ENCODE assay signal across 12 mouse cellular contexts in genomic region chr9:94701193-94701869, GRCm38 (mm10). TPM values are rescaled to one million over a fixed set of nuclear protein-coding genes. Genes with fewer than 3 reads are reported as not detected.
A peak's percentile ranks its signal among the peaks of the same experiment; 100 is the strongest.
DNase-seq lines count a peak whose midpoint lies in the region; ATAC-seq lines count a peak whose summit lies in the region.
"Had no signal": no experiment of that assay in that cellular context is flagged by ENCODE, and none has a peak within 500 bp of the region (broad histone marks: within the 10 kb centered on the region; RNA-seq: fewer than 3 reads in every experiment).

No protein-coding gene starts in this region.

- H3K4me1 ChIP-seq in forebrain, embryonic 11.5 days (replicated peaks; ENCODE audit: control insufficient read depth, insufficient read depth, low read length): no peaks in the 10 kb centered on the region
- 0 out of 2 replicates have a peak, but pooled peaks cover 2% of the 10 kb centered on the region for H3K4me1 ChIP-seq in forebrain, embryonic 16.5 days (replicated peaks; ENCODE audit: control insufficient read depth, insufficient read depth, low read length)
- 0 out of 2 replicates have a peak, but pooled peaks cover 9% of the 10 kb centered on the region for H3K4me1 ChIP-seq in limb, embryonic 13.5 days
- H3K4me1 ChIP-seq in limb, embryonic 10.5 days: 0 out of 2 replicates have a peak, but pooled peaks cover 5% of the 10 kb centered on the region
- H3K4me1 ChIP-seq in forebrain, embryonic 13.5 days: 0 out of 2 replicates have a peak, but pooled peaks cover 6% of the 10 kb centered on the region
- 0 out of 2 replicates have a peak, but pooled peaks cover 9% of the 10 kb centered on the region for H3K4me1 ChIP-seq in neural tube, embryonic 13.5 days (replicated peaks)
- H3K4me1 ChIP-seq: stomach, embryonic 15.5 days had no signal

- no peaks in the 10 kb centered on the region for H3K36me3 ChIP-seq in forebrain, embryonic 11.5 days (ENCODE audit: control insufficient read depth, insufficient read depth, low read length)
- H3K36me3 ChIP-seq in forebrain, embryonic 16.5 days (ENCODE audit: control insufficient read depth, insufficient read depth): no peaks in the 10 kb centered on the region
- H3K36me3 ChIP-seq in limb, embryonic 13.5 days: no peaks in the 10 kb centered on the region
- no peaks in the 10 kb centered on the region for H3K36me3 ChIP-seq in limb, embryonic 10.5 days
- no peaks in the 10 kb centered on the region for H3K36me3 ChIP-seq in forebrain, embryonic 13.5 days (ENCODE audit: poor library complexity, severe bottlenecking)
- no peaks in the 10 kb centered on the region for H3K36me3 ChIP-seq in neural tube, embryonic 13.5 days
- H3K36me3 ChIP-seq: liver, embryonic 15.5 days; stomach, embryonic 15.5 days had no signal

- no peak for ATAC-seq in forebrain, embryonic 11.5 days (replicated peaks; ENCODE audit: low FRiP score)
- no peak for ATAC-seq in forebrain, embryonic 16.5 days
- ATAC-seq in limb, embryonic 13.5 days (ENCODE audit: low FRiP score, low read depth): 0 out of 2 replicates have a peak, but pooled peaks have one; percentile 25
- no peak for ATAC-seq in forebrain, embryonic 13.5 days
- peak; percentile 44 for ATAC-seq in neural tube, embryonic 13.5 days (ENCODE audit: low read depth)

- DNase-seq in forebrain, embryonic 11.5 days (ENCODE audit: low spot score): no peak
- DNase-seq in limb, embryonic 10.5 days (ENCODE audit: low spot score): no peak
- DNase-seq in layer of hippocampus, adult 18-20 months (ENCODE audit: low spot score in 2 of 2): no peak
- DNase-seq in spleen, adult 12 weeks (ENCODE audit: low spot score): no peak

- H3K27ac ChIP-seq in forebrain, embryonic 11.5 days (ENCODE audit: low read depth, low read length): no peak overlapping the region
- no peak overlapping the region for H3K27ac ChIP-seq in forebrain, embryonic 16.5 days (ENCODE audit: low read length)
- H3K27ac ChIP-seq in limb, embryonic 13.5 days: no peak overlapping the region
- H3K27ac ChIP-seq in limb, embryonic 10.5 days: no peak overlapping the region
- H3K27ac ChIP-seq in forebrain, embryonic 13.5 days: peak overlapping the region; percentile 28; the same call in 1 of the 2 replicates
- peak overlapping the region; percentile 20 for H3K27ac ChIP-seq in neural tube, embryonic 13.5 days (replicated peaks)
- H3K27ac ChIP-seq: liver, embryonic 15.5 days; stomach, embryonic 15.5 days had no signal

- no peaks in the 10 kb centered on the region for H3K27me3 ChIP-seq in forebrain, embryonic 11.5 days (ENCODE audit: control insufficient read depth, insufficient read depth, low read length)
- H3K27me3 ChIP-seq in forebrain, embryonic 16.5 days (replicated peaks; ENCODE audit: control insufficient read depth, insufficient read depth, low read length): no peaks in the 10 kb centered on the region
- no peaks in the 10 kb centered on the region for H3K27me3 ChIP-seq in limb, embryonic 13.5 days
- H3K27me3 ChIP-seq in limb, embryonic 10.5 days (ENCODE audit: low read depth, poor library complexity, severe bottlenecking): no peaks in the 10 kb centered on the region
- no peaks in the 10 kb centered on the region for H3K27me3 ChIP-seq in forebrain, embryonic 13.5 days
- H3K27me3 ChIP-seq in neural tube, embryonic 13.5 days: no peaks in the 10 kb centered on the region
- H3K27me3 ChIP-seq: liver, embryonic 15.5 days; megakaryocyte, embryonic 14.5 days; Patski; stomach, embryonic 15.5 days had no signal

- 0 out of 2 replicates have a peak overlapping the region, but pooled peaks have one; percentile 8 for H3K9ac ChIP-seq in forebrain, embryonic 11.5 days (ENCODE audit: low read length)
- no peak overlapping the region for H3K9ac ChIP-seq in forebrain, embryonic 16.5 days (replicated peaks; ENCODE audit: low read depth, low read length)
- no peak overlapping the region for H3K9ac ChIP-seq in limb, embryonic 13.5 days
- H3K9ac ChIP-seq in forebrain, embryonic 13.5 days: no peak overlapping the region
- no peak overlapping the region for H3K9ac ChIP-seq in neural tube, embryonic 13.5 days
- H3K9ac ChIP-seq: liver, embryonic 15.5 days; stomach, embryonic 15.5 days had no signal

- no peak overlapping the region for H3K4me3 ChIP-seq in forebrain, embryonic 11.5 days (ENCODE audit: low read depth, low read length)
- no peak overlapping the region for H3K4me3 ChIP-seq in forebrain, embryonic 16.5 days (replicated peaks; ENCODE audit: low read length)
- H3K4me3 ChIP-seq in limb, embryonic 13.5 days: no peak overlapping the region
- no peak overlapping the region for H3K4me3 ChIP-seq in limb, embryonic 10.5 days
- no peak overlapping the region for H3K4me3 ChIP-seq in forebrain, embryonic 13.5 days
- no peak overlapping the region for H3K4me3 ChIP-seq in neural tube, embryonic 13.5 days
- H3K4me3 ChIP-seq: liver, embryonic 15.5 days; megakaryocyte, embryonic 14.5 days; stomach, embryonic 15.5 days had no signal

- no peaks in the 10 kb centered on the region for H3K9me3 ChIP-seq in forebrain, embryonic 11.5 days (ENCODE audit: control insufficient read depth, low read length)
- no peaks in the 10 kb centered on the region for H3K9me3 ChIP-seq in forebrain, embryonic 16.5 days (ENCODE audit: control insufficient read depth, low read length)
- no peaks in the 10 kb centered on the region for H3K9me3 ChIP-seq in limb, embryonic 13.5 days
- H3K9me3 ChIP-seq in limb, embryonic 10.5 days (replicated peaks): no peaks in the 10 kb centered on the region
- no peaks in the 10 kb centered on the region for H3K9me3 ChIP-seq in forebrain, embryonic 13.5 days (replicated peaks)
- no peaks in the 10 kb centered on the region for H3K9me3 ChIP-seq in neural tube, embryonic 13.5 days
- H3K9me3 ChIP-seq: liver, embryonic 15.5 days; megakaryocyte, embryonic 14.5 days; stomach, embryonic 15.5 days had no signal

- H3K4me2 ChIP-seq in forebrain, embryonic 11.5 days (ENCODE audit: low read depth, low read length, severe bottlenecking): no peak overlapping the region
- H3K4me2 ChIP-seq in forebrain, embryonic 16.5 days (ENCODE audit: low read length): no peak overlapping the region
- H3K4me2 ChIP-seq in limb, embryonic 13.5 days (replicated peaks): no peak overlapping the region
- no peak overlapping the region for H3K4me2 ChIP-seq in forebrain, embryonic 13.5 days
- no peak overlapping the region for H3K4me2 ChIP-seq in neural tube, embryonic 13.5 days
- H3K4me2 ChIP-seq: liver, embryonic 15.5 days; stomach, embryonic 15.5 days had no signal

- WGBS in forebrain, embryonic 11.5 days: 64% methylated on average over 6 of the region's 6 CpGs
- WGBS in forebrain, embryonic 16.5 days: 57% methylated on average over 6 of the region's 6 CpGs
- WGBS in limb, embryonic 13.5 days: 52% methylated on average over 6 of the region's 6 CpGs
- WGBS in limb, embryonic 10.5 days: 62% methylated on average over 6 of the region's 6 CpGs
- WGBS in forebrain, embryonic 13.5 days: 61% methylated on average over 6 of the region's 6 CpGs
- 55% methylated on average over 6 of the region's 6 CpGs for WGBS in neural tube, embryonic 13.5 days

RNA-seq across cellular contexts. Expression of gene Slc9a9, which starts 31.6 kb away (rescaled TPM):
- polyA plus RNA-seq in forebrain, embryonic 11.5 days (2014; fragmentation: Nextera tagmentation; extraction: Ambion mirVana): 1.6 and 2.0 TPM in 2 replicates
- 3.7 TPM in 2 replicates for polyA plus RNA-seq in forebrain, embryonic 16.5 days (2015; fragmentation: Nextera tagmentation; extraction: Ambion mirVana)
- polyA plus RNA-seq in limb, embryonic 13.5 days (2015; fragmentation: Nextera tagmentation; extraction: Ambion mirVana): 3.6 and 3.9 TPM in 2 replicates
- 0.69 and 1.5 TPM in 2 replicates for polyA plus RNA-seq in limb, embryonic 10.5 days (2016; fragmentation: Nextera tagmentation; extraction: Ambion mirVana)
- 2.2 and 2.8 TPM in 2 replicates for polyA plus RNA-seq in forebrain, embryonic 13.5 days (2015; fragmentation: Nextera tagmentation; extraction: Ambion mirVana)
- polyA plus RNA-seq in neural tube, embryonic 13.5 days (2015; fragmentation: Nextera tagmentation; extraction: Ambion mirVana): 13.2 and 13.9 TPM in 2 replicates
- 10 to 100 TPM; 16.2 TPM for total RNA-seq in layer of hippocampus, adult 18-20 months (2021)

Comparison
In these comparisons a context has a peak if more than half of its experiments do, and no peak if none do; other contexts are left out.
1. H3K27ac ChIP-seq: peak in forebrain, embryonic 13.5 days (single experiment) and neural tube, embryonic 13.5 days (single experiment); none in forebrain, embryonic 11.5 days (single experiment), forebrain, embryonic 16.5 days (single experiment), limb, embryonic 13.5 days (single experiment) and limb, embryonic 10.5 days (single experiment).
2. ATAC-seq: peak in limb, embryonic 13.5 days (single experiment) and neural tube, embryonic 13.5 days (single experiment); none in forebrain, embryonic 11.5 days (single experiment), forebrain, embryonic 16.5 days (single experiment) and forebrain, embryonic 13.5 days (single experiment).